Mouse (Mus musculus) inflammation-experienced regulatory T-cells, adult 6 months (primary cell): ENCODE data around the gene Prnd. TPM values are rescaled to one million over a fixed set of nuclear protein-coding genes. Genes with fewer than 3 reads are reported as not detected.
A peak's percentile ranks its signal among the peaks of the same experiment; 100 is the strongest.

ENCODE experiments used
- ATAC-seq: one replicate; pipeline ENCODE4 v1.8.0; 2017
- polyA plus RNA-seq, 3 experiments: library from polyadenylated mRNA; unstranded; fragments of 100-300 nt; shearing (Covaris generic); gene quantifications; one replicate each; pipeline ENCODE4 v1.2.1; 2017

The Prnd gene
- polyA plus RNA-seq, 3 experiments from 2014 or later: 0.30 TPM; not detected in 2

DNA sequence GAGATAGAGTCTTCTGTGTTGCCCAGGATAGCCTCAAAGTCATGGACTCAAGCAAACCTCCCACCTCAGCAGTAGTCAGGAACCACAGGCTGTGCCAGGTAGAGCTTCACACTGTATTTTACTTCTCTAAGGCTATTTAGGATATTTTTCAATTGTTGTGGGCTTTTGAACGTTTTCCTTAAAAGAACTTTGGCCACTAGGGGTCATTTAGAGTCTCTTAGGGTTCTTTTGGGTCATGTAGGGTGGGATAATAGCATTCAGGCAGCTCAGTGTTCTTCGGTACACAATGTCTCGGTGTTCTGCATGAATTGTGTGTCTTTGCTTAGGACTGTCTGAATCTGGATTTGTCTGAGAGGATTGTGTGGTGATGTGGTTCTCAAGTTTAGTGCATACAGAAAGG lies 37.3 kb downstream of the Prnd start:
- ATAC-seq: no peak

DNA sequence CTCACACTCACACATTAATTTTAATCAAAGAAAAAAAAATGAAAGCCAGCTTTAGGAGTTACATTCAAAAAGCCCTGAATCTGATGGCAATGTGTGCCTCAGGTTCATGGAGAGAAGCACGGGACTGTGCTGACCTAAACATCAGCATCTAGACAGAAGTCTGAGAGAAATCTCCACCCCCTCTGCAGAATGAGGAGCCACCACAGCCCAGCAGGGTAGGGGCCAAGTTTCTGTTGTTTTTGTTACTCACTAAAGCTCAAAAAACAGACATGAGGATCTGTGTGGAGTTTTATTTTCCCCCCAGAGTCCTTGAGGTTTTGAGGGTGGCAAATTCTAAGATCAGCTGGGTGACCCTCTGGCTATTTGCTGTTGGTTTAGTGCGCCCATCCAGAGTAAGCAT lies 37.9 kb downstream of the Prnd start:
- no peak for ATAC-seq

DNA sequence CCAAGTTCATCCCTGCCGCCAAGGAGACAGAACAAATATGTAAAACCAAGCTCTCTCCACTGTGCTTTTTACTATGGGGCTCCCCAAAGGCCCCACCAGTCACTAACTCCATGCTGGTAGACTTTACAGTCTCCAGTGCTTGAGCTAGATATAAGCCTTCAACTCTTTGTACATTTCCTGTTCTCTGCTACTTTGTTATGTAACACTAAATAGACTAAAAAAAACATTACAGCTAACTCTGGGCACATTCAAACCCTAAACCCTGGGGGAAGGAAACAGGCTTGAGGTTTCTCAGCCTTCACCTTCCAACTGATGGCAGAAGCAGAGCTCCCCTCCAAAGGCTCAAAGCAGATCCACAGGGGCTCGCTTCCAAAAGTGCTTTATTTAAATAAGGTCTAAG lies 41.8 kb downstream of the Prnd start:
- peak; percentile 53 for ATAC-seq

DNA sequence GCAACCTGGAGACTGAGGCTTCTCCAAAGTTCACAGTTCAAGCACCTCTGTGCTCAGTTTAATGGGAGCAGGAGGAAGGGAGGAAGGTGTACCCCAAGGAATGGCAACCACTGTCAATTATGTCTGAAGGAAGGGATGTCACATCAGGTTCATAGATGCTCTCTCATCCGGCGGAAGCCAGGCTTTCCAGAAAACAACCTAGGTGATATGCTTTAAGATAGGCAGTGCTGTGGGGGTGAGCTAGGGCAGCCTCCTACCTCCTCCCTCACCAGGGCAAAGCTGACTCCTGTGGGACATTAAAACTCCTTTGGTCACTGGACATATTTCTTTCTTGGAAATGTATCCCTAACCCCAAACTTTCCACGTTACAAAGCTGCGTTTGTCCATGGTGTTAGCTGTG lies 42.5 kb downstream of the Prnd start:
- ATAC-seq: peak; percentile 65

DNA sequence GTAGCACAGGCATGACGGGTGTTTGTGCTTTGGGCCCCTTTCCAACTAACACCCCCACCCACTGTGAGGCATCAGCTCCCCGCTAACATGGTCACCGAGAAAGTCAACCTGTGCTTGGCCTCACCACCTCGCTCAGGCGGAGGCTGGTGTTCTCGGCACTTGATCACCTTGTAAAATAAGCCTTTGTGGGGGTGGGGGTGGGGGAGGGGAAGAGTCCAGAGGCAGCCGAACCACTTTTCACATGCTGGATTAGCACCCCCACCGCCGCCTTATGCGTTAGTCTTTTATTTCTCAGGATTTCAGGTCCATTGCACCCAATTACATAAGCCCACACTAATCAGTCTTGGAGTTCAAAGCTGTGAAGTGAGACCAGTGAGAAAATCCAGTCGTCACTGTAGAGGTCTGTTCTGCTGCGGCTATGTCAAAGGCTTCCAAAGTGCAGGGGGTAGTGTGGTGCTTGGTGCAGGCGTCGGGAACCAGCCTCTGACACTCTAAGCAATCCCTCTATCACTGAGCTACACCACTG lies 43.0 kb downstream of the Prnd start:
- ATAC-seq: no peak

DNA sequence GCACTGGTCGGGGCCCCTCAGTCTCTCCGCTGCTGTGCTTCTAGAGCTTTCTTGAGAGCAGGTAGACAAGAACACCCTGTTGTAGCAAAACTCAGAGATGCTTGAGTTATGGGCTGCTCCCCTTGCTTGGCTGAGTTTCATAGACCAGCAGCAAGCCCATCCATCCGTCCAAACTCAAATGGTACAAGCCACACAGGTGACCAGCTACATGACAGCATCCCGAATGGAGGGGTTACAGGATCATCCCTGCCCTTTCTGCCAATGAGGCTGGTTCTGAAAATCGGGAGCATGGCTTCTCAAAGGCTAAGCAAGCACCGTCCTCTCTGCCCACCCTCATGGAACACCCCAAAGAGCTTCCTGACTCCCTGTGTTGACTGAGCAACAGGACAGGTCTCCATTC lies 44.3 kb downstream of the Prnd start:
- no peak for ATAC-seq

DNA sequence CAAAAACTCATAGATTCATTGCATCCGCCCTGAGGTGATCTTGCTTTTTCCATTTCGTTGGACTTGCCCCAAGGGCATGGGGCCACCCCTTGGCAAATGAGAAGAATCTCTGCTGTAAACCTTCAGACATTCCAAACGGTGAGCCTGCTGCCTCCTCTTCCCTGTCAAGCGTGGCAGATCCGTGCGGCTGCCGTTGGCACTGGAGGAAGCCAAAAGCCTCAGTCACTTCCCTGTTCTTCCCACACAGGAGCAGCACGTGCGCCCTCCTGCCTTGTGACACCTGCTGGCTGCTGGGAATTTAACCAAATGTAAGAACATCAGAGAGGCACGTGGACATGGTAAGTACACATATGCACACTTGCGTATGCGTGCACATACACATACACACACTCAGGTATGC lies 45.1 kb downstream of the Prnd start:
- ATAC-seq: no peak

DNA sequence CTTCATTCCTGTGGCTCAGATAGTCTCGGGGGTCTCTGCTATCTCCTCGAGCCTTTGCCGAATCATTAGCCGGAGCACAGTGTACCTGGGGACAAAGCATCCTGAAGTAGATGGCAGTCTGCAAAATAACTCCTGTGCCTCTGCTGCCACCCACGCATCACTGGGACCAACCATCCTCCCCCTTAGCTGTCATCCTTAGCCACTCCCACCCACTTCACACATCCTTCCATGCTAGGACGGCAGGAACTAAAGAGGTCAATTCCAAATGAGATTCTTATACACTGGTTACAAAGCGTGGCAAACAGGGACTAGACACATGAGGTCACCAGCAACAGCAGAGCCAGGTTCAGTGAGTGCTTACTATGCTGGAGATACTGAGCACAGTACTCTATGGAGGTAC lies 45.7 kb downstream of the Prnd start:
- no peak for ATAC-seq

DNA sequence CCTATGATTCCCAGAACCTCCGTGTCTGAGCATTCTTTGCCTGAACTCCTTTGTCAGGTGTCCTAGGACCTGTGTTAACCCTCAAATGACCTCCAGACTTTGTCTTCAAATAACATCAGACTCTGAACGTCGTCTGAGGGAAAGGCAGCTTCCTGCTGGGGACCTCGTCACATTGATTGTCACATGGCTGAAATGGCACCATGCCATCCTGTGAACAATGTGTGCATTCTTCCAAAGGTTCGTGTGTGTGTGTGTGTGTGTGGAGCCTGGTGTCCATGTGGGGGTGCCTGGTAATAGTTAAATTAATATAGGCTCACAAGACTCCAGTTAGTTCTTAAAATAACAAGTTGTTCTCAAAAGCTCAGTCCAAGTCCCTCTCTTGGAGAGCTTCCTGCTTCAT lies 46.7 kb downstream of the Prnd start:
- ATAC-seq: no peak

DNA sequence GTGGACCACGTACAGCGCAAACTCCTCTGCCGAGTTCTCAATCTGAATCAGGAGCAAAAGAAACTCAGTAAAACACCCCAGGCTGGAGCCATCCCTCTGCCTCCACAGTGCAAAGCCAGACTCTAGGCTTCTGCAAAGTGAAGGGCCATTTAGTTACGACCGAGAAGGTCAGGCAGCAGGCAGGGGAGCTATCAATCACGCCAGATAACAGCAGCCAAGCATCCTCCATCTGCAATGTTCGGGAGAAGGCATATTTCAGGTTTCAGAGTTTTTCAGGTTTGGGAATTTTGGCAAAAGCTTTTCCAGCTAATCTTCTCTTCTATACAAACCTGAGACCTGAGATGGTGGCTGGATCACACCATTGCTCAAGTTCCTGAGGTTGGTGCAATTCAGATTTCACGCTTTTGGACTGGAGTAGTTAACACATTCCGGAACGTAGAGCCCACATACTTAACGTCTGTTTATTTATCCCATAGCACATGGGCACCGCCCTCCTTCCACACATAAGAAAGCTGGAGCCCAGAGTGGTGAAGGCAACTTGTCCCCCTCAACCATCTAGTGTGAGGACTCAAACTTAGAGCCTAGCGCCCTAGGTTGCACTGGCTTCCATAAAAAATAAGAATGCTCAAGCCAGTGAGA lies 51.2 kb downstream of the Prnd start:
- ATAC-seq: no peak

DNA sequence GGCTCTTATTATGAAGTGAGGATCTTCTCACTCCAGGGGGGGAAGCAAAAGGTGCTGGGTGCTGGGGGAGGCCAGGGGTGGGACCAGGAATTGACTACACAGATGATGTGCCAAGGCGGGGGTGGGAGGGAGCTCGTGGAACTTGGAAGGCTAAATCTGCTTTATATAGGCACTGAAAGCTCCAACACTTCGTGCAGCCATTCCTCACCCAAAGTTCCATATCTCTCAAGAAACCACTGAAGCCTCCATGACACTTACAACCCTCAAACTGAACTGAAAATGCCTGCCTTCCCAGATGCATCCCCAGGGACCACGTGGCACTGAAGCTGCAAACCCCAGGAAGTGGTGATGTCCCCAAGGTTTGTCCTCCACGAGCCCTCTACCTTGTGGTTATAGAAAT lies 53.3 kb downstream of the Prnd start:
- ATAC-seq: no peak

DNA sequence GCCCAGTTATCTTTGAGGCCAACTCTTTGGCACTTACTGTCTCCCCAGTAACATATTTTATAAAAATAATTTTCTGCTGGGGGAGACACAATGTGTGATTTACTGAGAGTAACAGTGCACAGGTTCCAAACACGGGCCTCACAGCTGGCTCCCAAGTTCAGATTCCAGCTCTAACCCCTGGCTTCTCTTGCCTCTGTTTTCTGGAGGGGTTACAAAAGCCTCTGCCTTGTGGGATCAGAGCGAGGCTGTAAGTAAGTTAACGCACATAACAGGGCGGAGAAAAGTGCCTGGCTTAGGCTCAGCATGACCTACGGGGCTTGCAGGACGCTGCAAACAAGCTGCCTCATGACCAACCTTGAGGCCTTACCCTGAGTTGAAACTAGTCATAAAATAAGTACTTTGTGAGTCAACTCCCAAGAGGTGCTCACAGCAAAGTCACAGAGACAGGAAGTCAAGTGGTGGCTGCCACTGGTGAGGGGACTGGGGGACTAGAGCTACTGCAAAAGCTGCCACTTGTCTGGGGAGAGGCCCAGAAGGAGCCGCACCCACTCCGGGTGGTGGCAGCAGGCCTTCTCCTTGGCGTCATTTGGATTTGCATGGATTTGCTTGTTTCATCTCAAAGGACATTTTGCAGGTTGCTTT lies 54.0 kb downstream of the Prnd start:
- peak; percentile 92 for ATAC-seq

DNA sequence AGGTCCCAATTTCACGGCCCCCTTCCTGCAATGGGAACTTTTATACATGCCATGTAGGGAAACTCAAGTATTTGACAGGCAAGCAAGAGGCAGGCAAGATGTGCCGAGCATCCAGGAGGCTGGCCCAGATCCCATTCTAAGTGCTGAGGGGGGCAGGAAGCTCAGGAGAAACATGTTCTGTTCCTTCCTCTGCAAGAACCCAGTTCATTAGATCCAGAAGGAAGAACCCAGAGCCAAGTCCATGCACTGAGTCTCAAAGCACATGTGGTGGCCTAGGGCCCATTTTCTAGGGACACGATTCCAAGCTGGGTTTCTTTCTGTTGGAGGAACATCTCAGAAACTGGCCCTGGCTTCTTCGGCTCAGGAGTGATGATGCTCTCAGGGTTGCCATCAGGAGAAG lies 54.8 kb downstream of the Prnd start:
- ATAC-seq: no peak

Other genes with a start within 250 kb of the Prnd start
- gene Erv3, start 91.1 kb upstream of the Prnd start, polyA plus RNA-seq: not detected
- 10 to 100 TPM in 2 of 3 experiments, 1 to 10 TPM in 1; 5.1 to 16.4 (median 15.9) TPM for gene Prnp, start 40.9 kb upstream of the Prnd start, polyA plus RNA-seq
- not detected for gene Prn, start 40.9 kb upstream of the Prnd start, polyA plus RNA-seq
- gene Rassf2, start 79.4 kb downstream of the Prnd start, polyA plus RNA-seq: 10 to 100 TPM; 78.8 to 88.1 (median 87.3) TPM
- gene Slc23a2, start 194.2 kb downstream of the Prnd start, polyA plus RNA-seq: 10 to 100 TPM; 11.6 to 12.1 (median 11.8) TPM